Mouse (Mus musculus) cerebellum, adult 2 months (tissue): ENCODE measurements around the gene Zfhx2.

Experiments used
- CTCF ChIP-seq: fragments of 200-500 bp; IDR thresholded peaks from 2 replicates; pipeline ENCODE4 v1.5.1; 2011; ENCODE audit warnings: low read depth, mild to moderate bottlenecking, control low read depth, low read length, moderate library complexity, borderline replicate concordance; ENCODE audit not compliant: insufficient read depth
- POLR2A ChIP-seq: fragments of 200-500 bp; IDR thresholded peaks from 2 replicates; pipeline ENCODE4 v1.6.1; 2011; ENCODE audit warnings: low read length, control low read depth, borderline replicate concordance; ENCODE audit not compliant: insufficient read depth

DNA sequence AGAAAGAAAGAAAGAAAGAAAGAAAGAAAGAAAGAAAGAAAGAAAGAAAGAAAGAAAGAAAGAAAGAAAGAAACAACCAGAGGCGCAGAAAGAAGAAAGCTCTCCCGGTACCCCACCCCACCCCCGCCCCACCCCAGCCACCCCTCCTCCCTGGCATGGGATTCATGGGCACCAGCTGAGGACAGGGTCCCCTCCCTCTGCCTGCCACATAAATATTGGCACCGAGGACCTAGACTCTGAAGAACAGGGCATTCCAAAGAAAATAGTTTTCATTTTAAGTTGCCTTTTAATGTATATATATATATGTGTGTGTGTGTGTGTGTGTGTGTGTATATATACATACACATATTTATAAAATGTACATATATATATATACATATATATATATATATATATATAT lies 39.1 kb downstream of the Zfhx2 start:
- no peak for TF ChIP-seq POLR2A
- no peak for TF ChIP-seq CTCF
